Mouse (Mus musculus) embryonic facial prominence, embryonic 13.5 days (tissue): ENCODE results near the gene Gfral. TPM values are rescaled to one million over a fixed set of nuclear protein-coding genes. Genes with fewer than 3 reads are reported as not detected.

ENCODE experiments used
- polyA plus RNA-seq: library from polyadenylated mRNA; unstranded; fragments of >200 nt; fragmentation: Nextera tagmentation; extraction: Ambion mirVana; gene quantifications from 2 replicates; pipeline ENCODE4 v1.2.1, GENCODE M21; 2015

Gene Gfral
- polyA plus RNA-seq, 1 experiment from 2014 or later: 0.14 TPM

Other genes with a start within 250 kb of the Gfral start
- 3.9 and 5.1 TPM in 2 replicates for gene Hmgcll1, start 198.8 kb downstream of the Gfral start, polyA plus RNA-seq
- 1.5 and 2.1 TPM in 2 replicates for gene Hcrtr2, start 110.2 kb upstream of the Gfral start, polyA plus RNA-seq